Mouse (Mus musculus) forebrain, embryonic 14.5 days (tissue): ENCODE measurements at regions not wholly inside any gene's neighbourhood (a gene's known extent, or its start where the extent isn't known, plus 50 kb on each side); places are given as distances from the start of the nearest gene placed in this dataset.

Experiments used
- ATAC-seq: fragments of 200-750 bp; cut with Nextera tagmentation; 2 replicates; pipeline ENCODE4 v1.8.0; 2017; ENCODE audit warnings: mild to moderate bottlenecking, moderate library complexity
- DNase-seq: peaks from one replicate; pipeline ENCODE4 v3.0.0-alpha.2; 2015; ENCODE audit warnings: low spot score
- H3K27ac ChIP-seq: fragments of 300-500 bp; sonication (generic); 2 replicates; pipeline ENCODE4 v1.5.1; 2014; ENCODE audit warnings: low read depth, mild to moderate bottlenecking, control low read depth, low read length, moderate library complexity
- H3K27me3 ChIP-seq: fragments of 300-500 bp; sonication (generic); replicated peaks from 2 replicates; pipeline ENCODE4 v1.6.1; 2014; ENCODE audit warnings: low read length, control low read depth, mixed read lengths; ENCODE audit not compliant: control insufficient read depth, insufficient read depth
- H3K36me3 ChIP-seq: fragments of 300-500 bp; sonication (generic); 2 replicates; pipeline ENCODE4 v1.6.1; 2014; ENCODE audit warnings: low read length, control low read depth; ENCODE audit not compliant: control insufficient read depth, insufficient read depth
- H3K4me1 ChIP-seq: fragments of 300-500 bp; sonication (generic); 2 replicates; pipeline ENCODE4 v1.6.1; 2014; ENCODE audit warnings: antibody characterized with exemption, low read length, control low read depth; ENCODE audit not compliant: control insufficient read depth, insufficient read depth
- H3K4me2 ChIP-seq: fragments of 300-500 bp; sonication (generic); 2 replicates; pipeline ENCODE4 v1.6.1; 2014; ENCODE audit warnings: mild to moderate bottlenecking, control low read depth, low read length
- H3K4me3 ChIP-seq: fragments of 300-500 bp; sonication (generic); 2 replicates; pipeline ENCODE4 v1.5.1; 2014; ENCODE audit warnings: low read depth, low read length, control low read depth
- H3K9ac ChIP-seq: fragments of 300-500 bp; sonication (generic); 2 replicates; pipeline ENCODE4 v1.6.1; 2014; ENCODE audit warnings: mild to moderate bottlenecking, low read length, control low read depth, moderate library complexity
- H3K9me3 ChIP-seq: fragments of 300-500 bp; sonication (generic); replicated peaks from 2 replicates; pipeline ENCODE4 v1.6.1; 2016; ENCODE audit warnings: low read length, control low read depth, mixed read lengths; ENCODE audit not compliant: control insufficient read depth
- WGBS: fragments of 180-500 bp; shearing (Covaris S2); extraction: QIAGEN DNeasy Blood & Tissue Kit; methylation state at CpG from one replicate; pipeline ENCODE4 v1.1.7; 2014; 5-methylcytosine and 5-hydroxymethylcytosine counted together

DNA sequence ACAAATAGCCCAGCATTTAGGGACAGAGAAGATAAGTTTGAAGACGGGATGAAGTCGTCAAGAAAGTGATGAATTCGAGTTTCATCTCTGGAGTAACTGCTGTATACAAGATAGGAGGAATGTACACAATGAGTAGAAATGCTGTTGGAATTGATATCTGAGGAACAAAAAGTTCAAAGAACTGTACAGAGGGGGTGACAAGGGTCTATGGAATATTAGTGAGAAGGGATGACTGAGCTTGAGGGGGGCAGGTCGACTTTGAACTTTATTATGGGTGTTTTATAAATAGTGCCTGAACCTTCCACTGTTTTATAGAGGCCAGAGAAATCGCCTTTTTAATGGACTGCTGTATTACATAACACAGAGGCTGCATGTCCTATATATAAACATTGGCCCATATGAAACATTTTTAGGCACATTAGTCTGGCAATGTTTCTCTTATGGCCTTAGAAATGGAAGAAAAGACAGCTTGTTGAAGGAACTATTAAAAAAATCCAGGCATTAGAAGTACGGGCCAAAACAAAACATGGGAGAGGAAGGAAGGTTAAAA lies 59.7 kb upstream of the Slc8a1 start:
- Histone ChIP-seq H3K27ac (no peak overlapping the region), H3K4me3 (no peak overlapping the region), H3K4me1 (no peaks in the 10 kb centered on the region)

DNA sequence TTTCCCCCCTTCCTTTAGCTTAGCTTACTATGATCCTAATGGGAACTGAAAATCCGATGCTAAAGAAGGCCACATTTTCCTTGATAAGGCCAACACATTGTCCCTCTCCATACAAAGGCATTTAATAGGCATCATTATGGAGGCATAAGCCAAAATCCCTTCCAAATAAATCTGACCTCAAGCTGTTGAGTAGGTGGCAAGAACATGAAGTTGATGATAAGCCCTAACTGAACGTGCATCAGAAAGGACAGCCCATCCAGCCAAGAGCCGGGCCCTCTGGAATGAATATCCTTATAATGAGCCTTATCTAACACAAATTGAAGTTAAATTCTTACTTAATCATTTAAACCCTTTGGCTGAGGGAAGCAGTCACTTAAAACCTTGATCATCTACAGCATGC lies 50.6 kb upstream of the Slc8a1 start:
- 82% methylated on average over 3 of the region's 3 CpGs for WGBS
- no peaks in the 10 kb centered on the region for H3K36me3 ChIP-seq
- no peaks in the 10 kb centered on the region for H3K4me1 ChIP-seq
- no peak overlapping the region for H3K4me2 ChIP-seq
- no peaks in the 10 kb centered on the region for H3K9me3 ChIP-seq
- DNase-seq (no peak), ATAC-seq (no peak)
- H3K27me3 ChIP-seq: no peaks in the 10 kb centered on the region
- H3K4me3 ChIP-seq: no peak overlapping the region
- no peak overlapping the region for H3K9ac ChIP-seq
- H3K27ac ChIP-seq: no peak overlapping the region

More for the DNA sequence above, 59.7 kb upstream of the Slc8a1 start:
- ATAC-seq (no peak), DNase-seq (no peak)
- 83% methylated on average over 6 of the region's 6 CpGs for WGBS
- H3K27me3 ChIP-seq: no peaks in the 10 kb centered on the region
- no peak overlapping the region for H3K4me2 ChIP-seq
- no peak overlapping the region for H3K9ac ChIP-seq
- H3K36me3 ChIP-seq: no peaks in the 10 kb centered on the region
- no peaks in the 10 kb centered on the region for H3K9me3 ChIP-seq
